ENCODE assay signal across 17 mouse cellular contexts in the genomic region with DNA sequence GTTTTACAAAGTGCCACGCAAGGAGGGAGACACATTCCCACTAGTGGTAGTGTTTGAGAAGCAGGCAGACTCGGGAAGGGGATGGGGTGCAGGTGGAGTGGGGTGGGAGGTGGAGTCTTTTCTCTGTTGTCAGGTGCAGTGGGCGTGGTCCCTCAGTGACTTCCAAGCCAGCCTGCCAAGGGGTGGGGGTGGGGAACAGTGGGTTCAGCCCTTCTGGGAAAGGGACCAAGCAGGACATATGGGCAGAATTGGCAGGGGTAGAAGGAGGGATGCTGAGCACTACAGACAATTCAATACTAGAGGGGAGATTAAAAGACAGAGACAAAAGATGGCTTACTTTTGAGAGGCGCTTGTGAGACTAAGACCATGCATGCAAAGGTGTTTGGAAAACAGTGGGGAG.
DNase-seq lines count a peak whose midpoint lies in the region; ATAC-seq and TF ChIP-seq lines count a peak whose summit lies in the region.
"Had no signal": no experiment of that assay in that cellular context is flagged by ENCODE, and none has a peak within 500 bp of the region (broad histone marks: within the 10 kb centered on the region; RNA-seq: fewer than 3 reads in every experiment).

No protein-coding gene starts in this region.

- no peak overlapping the region for H3K4me3 ChIP-seq in gastrocnemius, adult 2 months
- H3K4me3 ChIP-seq in testis, adult 2 months (ENCODE audit: control insufficient read depth, low read depth, low read length) = peak overlapping the region; percentile 83
- H3K4me3 ChIP-seq: embryonic facial prominence, embryonic 12.5 days; liver, embryonic 13.5 days; neural tube, embryonic 12.5 days had no signal

- no peak for DNase-seq in gastrocnemius, adult 2 months
- DNase-seq in gastrocnemius, postnatal 25 days = no peak
- DNase-seq in testis, postnatal 10 days (ENCODE audit: low spot score) = no peak
- DNase-seq in cerebellum, postnatal 14 days = peak; percentile 98
- DNase-seq: adrenal gland, adult 2 months; B cell, adult 2 months; heart, postnatal 10 days; liver, embryonic 13.5 days; lung, postnatal 4 days; midbrain, embryonic 14.5 days; thymus, postnatal 36 days had no signal

- ATAC-seq in activated CD4-positive, CD25-positive, alpha-beta regulatory T cell, adult 4 months = no peak
- ATAC-seq in inflammation-experienced regulatory T-cells, adult 6 months = no peak
- no peak for ATAC-seq in megakaryocyte-erythroid progenitor cell, adult 5-6 weeks (replicated peaks; ENCODE audit: low FRiP score, low TSS enrichment, poor library complexity, severe bottlenecking)

- intact Hi-C loops in gastrocnemius, adult 2 months (cut with DNase I) = loop anchor here (5.0 kb wide), 1 partner anchor 60 kb away; no protein-coding TSS in a partner anchor

- peak overlapping the region; percentile 74 for H3K27ac ChIP-seq in gastrocnemius, adult 2 months
- H3K27ac ChIP-seq in testis, adult 2 months (ENCODE audit: control insufficient read depth, insufficient read depth, low read depth, low read length) = no peak overlapping the region
- H3K27ac ChIP-seq: embryonic facial prominence, embryonic 12.5 days; liver, embryonic 13.5 days; neural tube, embryonic 12.5 days had no signal

- H3K27me3 ChIP-seq in testis, adult 2 months (ENCODE audit: control insufficient read depth, insufficient read depth, low read length) = no peaks in the 10 kb centered on the region
- H3K27me3 ChIP-seq: embryonic facial prominence, embryonic 12.5 days; liver, embryonic 13.5 days; neural tube, embryonic 12.5 days had no signal

- peaks cover 8% of the 10 kb centered on the region for H3K4me1 ChIP-seq in testis, adult 2 months (ENCODE audit: control insufficient read depth, insufficient read depth, low read length)
- H3K4me1 ChIP-seq: embryonic facial prominence, embryonic 12.5 days; liver, embryonic 13.5 days; neural tube, embryonic 12.5 days had no signal

- TF ChIP-seq CTCF in gastrocnemius, adult 2 months (IDR thresholded peaks at IDR 0.05) = no peak
- TF ChIP-seq CTCF in testis, adult 2 months (IDR thresholded peaks at IDR 0.05; ENCODE audit: control insufficient read depth, insufficient read depth, insufficient replicate concordance, low read depth, low read length) = no peak

- no peak for TF ChIP-seq POLR2A in testis, adult 2 months (IDR thresholded peaks at IDR 0.05; ENCODE audit: control insufficient read depth, low read depth, low read length)

- peaks cover 2% of the 10 kb centered on the region for H3K36me3 ChIP-seq in testis, adult 2 months (ENCODE audit: control insufficient read depth, insufficient read depth, low read length)
- H3K36me3 ChIP-seq: embryonic facial prominence, embryonic 12.5 days; liver, embryonic 13.5 days; neural tube, embryonic 12.5 days had no signal

Comparison
In these comparisons a context has a peak if more than half of its experiments do, and no peak if none do; other contexts are left out.
1. DNase-seq: peak in cerebellum, postnatal 14 days (2 of 2); none in gastrocnemius, adult 2 months (single experiment), gastrocnemius, postnatal 25 days (single experiment) and testis, postnatal 10 days (single experiment).